Mouse (Mus musculus): ENCODE measurements at regions not wholly inside any gene's neighbourhood (a gene's known extent, or its start where the extent isn't known, plus 50 kb on each side); places are given as distances from the start of the nearest gene placed in this dataset.
"Not testable (repeated sequence)": the region's sequence is repeated elsewhere in the genome, so short reads cannot be mapped to it uniquely, and the experiment has no call there.

DNA sequence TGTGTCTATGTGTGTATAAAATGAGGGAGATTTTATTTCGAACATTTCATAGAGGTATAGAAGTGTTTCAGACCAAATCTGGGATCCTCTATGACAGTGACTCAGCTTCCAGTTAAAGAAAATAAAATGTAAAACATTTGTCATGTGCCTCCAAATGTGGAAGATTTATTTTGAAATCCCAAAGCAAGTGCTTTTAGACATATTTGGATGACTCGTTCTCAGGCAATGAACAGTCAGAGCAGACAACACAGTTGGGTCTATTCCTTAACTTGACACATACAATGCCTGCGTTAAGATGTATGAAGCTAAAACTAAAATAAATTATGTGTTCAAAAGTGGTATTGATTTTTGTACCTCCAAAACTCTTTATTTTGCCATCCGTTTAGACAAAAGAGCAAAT lies 830.4 kb upstream of the Grm7 start:
- peak in 1 of 2 experiments; percentile 4 for DNase-seq (ENCODE audit: low spot score in 2 of 2)

DNA sequence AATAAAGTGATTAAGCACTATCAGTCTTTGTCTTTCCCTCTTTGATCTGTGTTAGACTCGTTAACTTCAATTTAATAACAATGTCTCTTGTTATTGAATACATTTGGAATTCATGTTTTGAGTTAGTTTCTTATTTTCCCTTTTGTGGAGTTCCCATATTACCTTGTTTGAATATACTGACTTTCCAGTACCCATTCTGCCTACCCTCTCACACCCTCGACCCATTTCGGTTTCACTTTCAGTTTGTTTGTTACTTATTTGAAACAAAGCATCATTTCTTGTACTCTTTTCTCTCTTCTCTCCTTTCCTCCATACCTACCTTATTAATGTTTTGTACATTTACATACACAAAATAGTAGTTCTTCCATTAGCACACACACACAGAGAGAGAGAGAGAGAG lies 797.1 kb upstream of the Grm7 start:
- no peak for DNase-seq (ENCODE audit: low spot score in 2 of 2)

DNA sequence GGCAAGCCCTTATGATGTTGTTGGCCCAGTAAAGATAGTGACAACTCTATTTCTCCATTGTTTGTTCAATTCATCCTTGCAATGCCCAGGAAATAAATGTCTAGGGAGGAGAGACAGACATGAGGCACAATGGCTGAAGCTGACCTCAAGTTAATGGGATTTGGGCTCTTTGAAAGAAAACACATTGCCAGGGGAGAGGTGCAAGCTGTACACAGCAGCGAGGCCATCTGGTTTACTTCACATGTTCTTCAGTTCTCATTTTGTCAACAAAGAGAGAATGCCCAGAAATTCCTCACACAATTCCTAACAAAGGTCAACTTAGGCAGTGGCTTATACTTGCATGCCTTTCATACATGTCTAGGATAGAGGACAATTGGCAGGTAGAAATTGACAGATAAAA lies 789.6 kb upstream of the Grm7 start:
- DNase-seq (ENCODE audit: low spot score in 2 of 2), result no peak

DNA sequence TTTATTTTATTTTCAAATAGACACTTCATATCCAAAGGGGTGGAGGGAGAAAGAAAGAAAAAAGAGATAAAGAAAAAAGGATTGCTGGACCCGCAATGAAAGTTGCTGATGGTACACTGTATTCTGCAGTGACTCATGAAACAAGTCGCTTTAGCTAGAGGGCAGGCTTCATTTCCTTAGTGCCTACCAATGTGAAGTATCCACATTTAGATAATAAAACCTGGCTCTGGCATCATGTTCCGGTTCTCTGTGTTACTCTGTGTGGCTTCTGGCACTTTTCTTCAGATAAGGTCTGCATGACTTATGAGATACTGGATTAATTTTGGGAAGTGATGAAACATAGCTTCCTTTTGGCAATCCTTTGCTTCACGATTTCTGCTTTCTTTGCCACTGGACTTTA lies 782.0 kb upstream of the Grm7 start:
- peak; percentile 1 to 16 for DNase-seq (ENCODE audit: low spot score in 2 of 2)

DNA sequence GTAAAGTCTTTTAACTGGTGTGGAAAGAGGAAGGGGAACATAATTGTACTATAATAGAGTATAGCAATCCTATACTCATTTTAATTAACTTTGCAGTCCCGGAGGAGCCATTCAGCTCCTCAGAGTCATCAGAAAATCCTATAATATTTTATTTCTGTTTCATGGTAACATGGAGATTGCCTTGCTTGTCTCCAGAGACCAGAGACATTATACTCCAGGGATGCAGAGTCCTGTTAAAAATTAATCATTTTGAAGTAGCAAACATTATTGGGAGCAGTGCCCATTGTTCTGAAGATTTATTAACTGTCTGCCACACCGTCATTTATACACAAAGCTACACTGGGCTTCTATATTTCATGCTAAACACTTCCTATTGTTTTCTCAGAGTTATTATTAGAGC lies 771.2 kb upstream of the Grm7 start:
- DNase-seq (ENCODE audit: low spot score in 2 of 2), result no peak

DNA sequence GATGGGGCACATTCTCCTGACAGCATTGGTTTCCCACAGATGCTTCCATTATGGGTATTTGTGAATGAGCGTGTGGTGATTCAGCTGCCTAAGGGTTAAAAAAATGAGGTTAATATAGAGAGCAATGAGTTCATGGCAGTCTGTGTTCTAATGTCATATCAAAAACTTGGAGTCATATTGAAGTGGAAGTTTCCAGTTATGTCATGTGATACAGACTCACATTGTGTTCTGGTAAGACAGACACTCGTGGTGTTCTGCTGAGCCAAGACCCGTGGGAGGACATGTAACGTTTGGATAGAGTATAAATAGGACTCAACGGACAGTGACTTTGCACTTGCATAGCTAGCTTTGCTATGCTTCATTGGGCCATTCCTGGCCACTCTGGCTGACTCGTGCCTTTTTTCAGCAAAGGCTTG lies 770.7 kb upstream of the Grm7 start:
- DNase-seq (ENCODE audit: low spot score in 2 of 2), result peak; percentile 16 to 28

DNA sequence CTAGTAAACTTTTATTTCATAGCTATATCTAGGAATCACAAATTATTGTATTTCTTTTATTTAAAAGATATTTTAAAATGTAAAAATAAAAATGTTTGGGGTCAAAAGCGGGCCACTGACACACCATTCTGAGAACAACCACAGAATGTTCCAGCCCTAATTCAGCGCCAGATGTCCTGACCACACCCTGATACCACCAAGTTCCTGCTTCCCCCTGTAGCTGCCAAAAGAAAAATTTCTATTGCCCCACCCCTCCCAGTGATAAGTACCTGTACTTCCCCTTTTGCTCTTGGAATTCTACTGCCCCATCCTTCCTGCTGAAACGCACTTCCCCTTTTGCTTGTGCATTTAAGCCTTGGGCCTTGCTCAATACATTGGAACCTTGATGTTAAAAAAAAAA lies 769.8 kb upstream of the Grm7 start:
- not testable (repeated sequence) for DNase-seq (ENCODE audit: low spot score in 2 of 2)

DNA sequence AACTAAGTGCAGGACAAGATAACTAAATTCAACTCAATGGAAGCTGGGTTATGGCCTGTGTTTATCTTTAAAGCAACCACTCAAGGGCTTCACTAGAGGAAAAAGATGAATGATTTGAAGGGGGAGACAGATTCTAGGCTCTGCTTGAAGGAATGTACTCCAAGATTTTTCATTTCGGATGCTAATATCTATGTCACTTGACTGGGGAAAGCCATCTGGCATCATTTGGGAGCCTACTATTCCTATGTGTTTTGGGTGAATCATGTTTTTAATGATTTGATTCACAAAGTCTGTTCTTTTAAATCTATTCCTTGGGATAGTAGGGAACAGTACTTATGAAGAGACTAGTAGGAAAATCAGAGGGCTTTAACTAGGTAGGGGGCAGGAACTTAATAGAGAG lies 766.2 kb upstream of the Grm7 start:
- DNase-seq (ENCODE audit: low spot score in 2 of 2), result no peak

DNA sequence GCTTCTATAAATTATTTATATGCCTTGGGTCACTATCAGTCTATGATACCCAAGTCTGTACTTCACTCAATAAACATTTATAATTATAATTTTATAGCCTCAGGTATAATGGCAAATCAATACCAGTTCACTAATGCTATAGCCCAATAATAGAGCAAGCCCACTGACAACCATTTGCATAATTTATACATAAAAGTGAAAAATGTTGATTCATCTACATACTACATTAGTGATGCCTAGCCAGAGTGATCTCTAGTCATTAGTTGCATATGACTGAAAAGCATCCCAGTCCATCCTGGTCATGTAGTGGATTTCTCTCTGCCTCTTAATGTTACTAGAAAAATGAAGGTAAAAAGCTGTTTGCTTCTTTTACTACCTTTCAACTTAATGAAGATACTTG lies 721.6 kb upstream of the Grm7 start:
- no peak for DNase-seq (ENCODE audit: low spot score in 2 of 2)

DNA sequence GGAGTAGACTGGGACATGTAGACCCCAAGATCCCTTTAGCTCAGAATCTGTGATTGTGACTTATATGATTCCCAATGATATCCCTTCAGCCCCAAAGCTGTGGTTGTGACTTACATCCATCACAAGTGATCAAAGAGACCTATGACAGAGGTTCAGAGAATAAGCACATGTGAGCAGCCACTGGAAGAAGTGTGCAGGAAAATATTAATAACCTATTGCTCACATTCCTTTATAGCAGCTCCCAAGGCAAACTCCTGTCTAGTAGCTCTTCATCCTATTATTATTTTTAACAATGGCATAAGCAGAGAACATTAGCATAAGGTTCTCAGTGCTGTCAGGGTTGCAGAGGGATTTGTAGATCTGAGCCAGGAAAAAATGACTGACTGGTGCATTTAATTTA lies 696.9 kb upstream of the Grm7 start:
- peak in 1 of 2 experiments; percentile 1 for DNase-seq (ENCODE audit: low spot score in 2 of 2)

DNA sequence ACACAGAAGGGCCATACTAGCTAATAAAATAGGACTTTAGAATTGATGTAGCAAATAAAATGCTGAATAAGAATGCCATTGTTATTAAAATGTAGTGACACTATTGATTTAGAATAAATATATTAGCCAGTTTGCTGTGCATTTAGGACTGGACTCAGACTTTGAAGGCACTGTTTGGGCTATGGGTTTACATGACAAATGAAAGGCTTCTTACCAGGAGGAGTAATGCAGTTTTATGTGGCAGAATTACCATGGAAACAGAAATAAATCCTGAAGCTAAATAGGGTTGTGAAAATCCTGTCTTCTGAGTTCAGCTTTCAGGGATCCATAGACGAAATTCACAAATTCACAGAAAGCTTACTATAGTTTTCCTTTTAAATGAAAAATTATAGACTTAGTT lies 696.5 kb upstream of the Grm7 start:
- DNase-seq (ENCODE audit: low spot score in 2 of 2), result no peak

DNA sequence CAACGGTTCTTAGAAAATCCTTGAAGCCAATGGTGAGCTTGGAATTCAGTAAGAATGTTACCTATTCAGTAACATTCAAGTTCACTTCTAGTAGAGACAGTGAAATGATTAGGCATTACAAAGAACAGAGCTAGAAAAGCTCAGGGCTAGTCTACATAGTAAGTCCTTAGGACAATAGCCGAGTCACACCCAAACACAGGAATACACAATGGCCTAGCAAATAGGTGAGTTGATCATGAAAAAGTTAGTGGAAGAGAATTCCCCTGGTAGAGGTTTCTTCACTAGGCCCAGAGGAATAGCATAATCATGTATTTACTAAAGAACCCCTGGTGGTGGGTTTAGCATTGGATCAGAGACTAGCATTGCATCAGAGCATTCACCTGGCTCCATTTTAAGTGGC lies 687.5 kb upstream of the Grm7 start:
- DNase-seq (ENCODE audit: low spot score in 2 of 2), result not testable (repeated sequence)

Measured in frontal cortex, postnatal 36 days (tissue).